Mouse (Mus musculus): ENCODE measurements at regions not wholly inside any gene's neighbourhood (a gene's known extent, or its start where the extent isn't known, plus 50 kb on each side); places are given as distances from the start of the nearest gene placed in this dataset.
A peak's percentile ranks its signal among the peaks of the same experiment; 100 is the strongest.

GRCm38 (mm10) chr16:46584502-46584901, 86.2 kb upstream of the Nectin3 start:
- DNase-seq (ENCODE audit: low spot score) = no peak

- no peak for DNase-seq (ENCODE audit: low spot score)
Observed at GRCm38 (mm10) chr16:46581115-46581514, 82.8 kb upstream of the Nectin3 start.

- no peak for DNase-seq (ENCODE audit: low spot score)
Observed at GRCm38 (mm10) chr16:46574221-46574620, 75.9 kb upstream of the Nectin3 start.

- no peak for DNase-seq (ENCODE audit: low spot score)
Observed at GRCm38 (mm10) chr16:46567446-46567845, 69.1 kb upstream of the Nectin3 start.

GRCm38 (mm10) chr16:46566020-46566581, 67.8 kb upstream of the Nectin3 start:
- DNase-seq (ENCODE audit: low spot score) = no peak

GRCm38 (mm10) chr16:46557281-46557680, 59.0 kb upstream of the Nectin3 start:
- no peak for DNase-seq (ENCODE audit: low spot score)

- peak; percentile 78 for DNase-seq (ENCODE audit: low spot score)
Observed at GRCm38 (mm10) chr16:46548207-46548606, 49.9 kb upstream of the Nectin3 start.
